Mouse (Mus musculus): Measurements from ENCODE around the gene Katnbl1. TPM values are rescaled to one million over a fixed set of nuclear protein-coding genes. Genes with fewer than 3 reads are reported as not detected.
"Not testable (repeated sequence)": the region's sequence is repeated elsewhere in the genome, so short reads cannot be mapped to it uniquely, and the experiment has no call there.

Katnbl1 gene
- polyA plus RNA-seq, 1 experiment, result 0.27 TPM

DNA sequence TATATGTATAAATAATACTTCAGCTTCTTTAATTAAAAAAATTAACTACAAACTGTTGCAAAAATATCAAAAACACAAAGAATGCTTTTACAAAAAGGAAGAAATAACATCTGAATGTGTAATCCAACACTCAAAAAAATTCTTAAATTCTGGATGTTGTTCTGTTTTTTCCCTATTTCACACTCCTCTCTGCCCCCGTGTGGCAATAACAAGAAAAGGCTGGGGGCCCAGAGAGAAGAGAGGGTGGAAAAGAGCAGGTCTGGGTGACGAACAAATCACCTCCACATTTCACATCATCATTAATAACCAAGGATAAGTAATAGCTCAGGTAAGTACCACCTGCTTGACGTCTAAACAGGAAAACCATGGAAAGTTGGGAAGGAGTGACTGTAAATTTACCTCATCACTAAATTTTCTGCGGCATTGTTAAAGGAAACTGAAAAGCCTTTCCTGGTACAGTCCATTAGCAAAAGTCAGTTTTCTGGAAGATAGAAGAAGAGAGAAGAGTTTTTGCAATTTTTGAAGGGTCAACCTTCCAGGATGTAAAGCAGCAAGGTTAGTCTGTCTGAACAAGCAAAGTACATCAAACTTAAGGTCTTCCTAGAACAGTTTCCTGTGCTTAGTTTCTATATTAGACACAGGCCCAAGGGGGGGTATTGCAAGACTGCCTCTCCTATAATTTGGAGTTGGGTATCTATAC, 70.7 kb downstream of the Katnbl1 start:
- no peak overlapping the region for H3K27ac ChIP-seq (ENCODE audit: insufficient read depth, low read depth, low read length)
- H3K27me3 ChIP-seq (ENCODE audit: control insufficient read depth, insufficient read depth, low read length), result no peaks in the 10 kb centered on the region
- TF ChIP-seq POLR2A (IDR thresholded peaks at IDR 0.05; ENCODE audit: low read depth, low read length) (no peak), CTCF (IDR thresholded peaks at IDR 0.05; ENCODE audit: extremely low read depth, insufficient read length, insufficient replicate concordance, low read depth, low read length) (peak; percentile 29; the same call in 1 of the 2 replicates)
- no peaks in the 10 kb centered on the region for H3K36me3 ChIP-seq (ENCODE audit: control insufficient read depth, insufficient read depth, low read length)
- H3K4me3 ChIP-seq (ENCODE audit: low read depth, low read length), result no peak overlapping the region
- 31% methylated on average over 4 of the region's 4 CpGs for WGBS
- H3K4me1 ChIP-seq (ENCODE audit: control insufficient read depth, insufficient read depth, insufficient read length, low read length), result no peaks in the 10 kb centered on the region

DNA sequence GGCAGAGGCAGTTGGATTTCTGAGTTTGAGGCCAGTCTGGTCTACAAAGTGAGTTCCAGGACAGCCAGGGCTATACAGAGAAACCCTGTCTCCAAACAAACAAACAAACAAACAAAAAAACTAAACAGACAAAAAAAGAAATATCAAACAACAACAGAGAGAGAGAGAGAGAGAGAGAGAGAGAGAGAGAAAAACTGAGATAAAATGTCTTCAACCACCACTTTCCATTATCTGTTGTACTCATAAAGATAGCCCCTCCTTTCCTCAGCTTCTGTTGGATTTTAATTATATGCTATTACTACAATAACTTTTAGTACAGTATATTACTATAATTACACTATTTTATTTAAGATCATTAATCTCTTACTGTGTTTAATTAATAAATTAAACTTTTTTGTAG, 73.5 kb downstream of the Katnbl1 start:
- not testable (repeated sequence) for H3K36me3 ChIP-seq (ENCODE audit: control insufficient read depth, insufficient read depth, low read length); H3K27ac ChIP-seq (ENCODE audit: insufficient read depth, low read depth, low read length); H3K27me3 ChIP-seq (ENCODE audit: control insufficient read depth, insufficient read depth, low read length); H3K4me1 ChIP-seq (ENCODE audit: control insufficient read depth, insufficient read depth, insufficient read length, low read length); H3K4me3 ChIP-seq (ENCODE audit: low read depth, low read length)

DNA sequence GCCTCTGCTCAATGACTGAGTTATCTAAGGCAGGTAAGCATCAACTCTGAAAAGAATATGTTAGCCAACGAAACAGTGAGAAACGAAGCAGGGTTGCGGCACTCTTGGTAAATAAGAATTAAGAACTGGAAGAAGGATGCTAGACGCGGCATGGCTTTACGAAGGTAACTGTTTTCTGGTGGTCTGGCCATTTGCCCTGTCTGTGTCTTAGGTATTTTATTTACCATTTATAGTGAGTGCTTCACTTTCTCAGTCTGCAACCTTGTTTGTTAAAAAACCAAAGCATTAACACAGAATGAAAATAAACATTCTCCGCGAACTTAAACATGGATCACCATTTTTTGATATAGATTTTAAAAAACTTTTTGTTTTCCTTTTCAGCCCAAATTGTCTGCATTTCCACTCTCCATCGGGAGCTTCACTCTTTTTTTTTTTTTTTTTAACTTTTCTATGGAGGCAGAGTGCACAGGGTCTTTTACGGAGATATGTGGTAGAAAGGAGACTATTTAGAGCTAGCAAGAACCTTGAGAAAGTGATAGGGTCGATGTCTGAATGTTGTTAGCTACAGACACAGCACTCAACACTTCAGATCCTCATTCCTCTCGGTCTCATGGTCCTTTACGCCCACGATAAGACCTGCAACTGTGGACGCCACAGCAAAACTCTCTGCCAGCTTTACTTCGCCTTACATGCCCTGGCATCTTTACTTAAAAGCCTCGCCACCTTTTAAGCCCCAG, 75.3 kb downstream of the Katnbl1 start:
- WGBS, result 29% methylated on average over 17 of the region's 17 CpGs
- no peak for TF ChIP-seq POLR2A (IDR thresholded peaks at IDR 0.05; ENCODE audit: low read depth, low read length)
- TF ChIP-seq CTCF (IDR thresholded peaks at IDR 0.05; ENCODE audit: extremely low read depth, insufficient read length, insufficient replicate concordance, low read depth, low read length), result no peak
- Histone ChIP-seq H3K4me1 (ENCODE audit: control insufficient read depth, insufficient read depth, insufficient read length, low read length) (no peaks in the 10 kb centered on the region), H3K27ac (ENCODE audit: insufficient read depth, low read depth, low read length) (peak overlapping the region; percentile 45), H3K27me3 (ENCODE audit: control insufficient read depth, insufficient read depth, low read length) (no peaks in the 10 kb centered on the region), H3K4me3 (ENCODE audit: low read depth, low read length) (peak overlapping the region; percentile 97), H3K36me3 (ENCODE audit: control insufficient read depth, insufficient read depth, low read length) (no peaks in the 10 kb centered on the region)

DNA sequence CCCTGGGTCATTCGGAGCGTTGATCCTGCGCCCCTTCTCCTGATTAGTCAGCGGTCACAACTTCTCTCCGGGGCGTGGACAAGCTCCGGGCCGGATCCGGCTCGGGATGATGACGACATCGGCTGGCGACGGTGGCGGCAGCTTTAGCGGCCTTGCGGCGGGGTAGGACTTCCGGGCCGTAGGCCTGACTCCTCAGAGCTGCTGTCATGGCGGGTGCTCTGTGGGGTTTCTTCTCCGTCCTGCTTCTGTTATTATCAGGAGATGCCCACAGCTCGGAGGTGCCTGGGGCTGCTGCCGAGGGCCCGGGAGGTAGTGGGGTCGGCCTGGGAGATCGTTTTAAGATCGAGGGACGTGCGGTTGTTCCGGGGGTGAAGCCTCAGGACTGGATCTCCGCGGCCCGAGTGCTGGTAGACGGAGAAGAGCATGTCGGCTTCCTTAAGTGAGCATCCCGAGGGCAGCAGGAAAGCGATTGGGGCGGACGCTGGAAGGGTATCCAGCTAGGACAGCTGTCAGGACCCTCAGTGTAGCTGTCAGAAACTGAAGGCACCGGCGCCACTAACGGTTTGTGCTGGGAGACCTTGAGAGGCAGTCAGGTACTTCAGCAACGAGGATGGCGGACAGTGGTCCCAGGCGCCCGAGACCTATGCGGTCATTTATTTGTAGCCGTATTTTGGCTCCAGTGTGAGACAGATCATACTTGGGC, 76.0 kb downstream of the Katnbl1 start, which contains the start of gene Emc7:
Emc7 (plus strand) TSS at position 136 of the 703 bp plus-strand sequence.
- H3K4me1 ChIP-seq (ENCODE audit: control insufficient read depth, insufficient read depth, insufficient read length, low read length), result no peaks in the 10 kb centered on the region
- H3K27ac ChIP-seq (ENCODE audit: insufficient read depth, low read depth, low read length), result peak within 1 kb of the TSS; percentile 45
- H3K36me3 ChIP-seq (ENCODE audit: control insufficient read depth, insufficient read depth, low read length), result peaks cover 2% of the 10 kb centered on the region; the same call in 1 of the 2 replicates
- peak within 1 kb of the TSS; percentile 97 for H3K4me3 ChIP-seq (ENCODE audit: low read depth, low read length)
- WGBS, result under 1% methylated on average over 49 of the region's 49 CpGs
- H3K27me3 ChIP-seq (ENCODE audit: control insufficient read depth, insufficient read depth, low read length), result no peaks in the 10 kb centered on the region
- TF ChIP-seq POLR2A (IDR thresholded peaks at IDR 0.05; ENCODE audit: low read depth, low read length) (peak; percentile 92), CTCF (IDR thresholded peaks at IDR 0.05; ENCODE audit: extremely low read depth, insufficient read length, insufficient replicate concordance, low read depth, low read length) (no peak)

DNA sequence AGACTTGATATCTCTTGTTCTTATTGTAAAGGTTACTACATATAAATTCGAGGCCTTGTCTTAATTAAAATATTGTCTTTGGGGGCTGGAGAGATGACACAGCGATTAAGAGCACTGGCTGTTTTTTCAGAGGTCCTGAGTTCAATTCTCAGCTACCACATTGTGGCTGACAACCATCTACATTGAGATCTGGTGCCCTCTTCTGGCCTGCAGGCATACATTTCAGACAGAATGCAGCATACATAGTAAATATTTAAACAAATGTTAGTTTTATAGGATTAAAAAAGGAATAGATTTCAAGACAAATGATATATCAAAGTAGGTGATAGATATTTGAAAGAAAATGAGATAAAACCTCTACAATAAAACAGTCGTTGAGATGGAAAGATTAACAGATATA, 81.5 kb downstream of the Katnbl1 start:
- Histone ChIP-seq H3K36me3 (ENCODE audit: control insufficient read depth, insufficient read depth, low read length) (peaks cover 23% of the 10 kb centered on the region), H3K4me3 (ENCODE audit: low read depth, low read length) (no peak overlapping the region), H3K27me3 (ENCODE audit: control insufficient read depth, insufficient read depth, low read length) (no peaks in the 10 kb centered on the region), H3K4me1 (ENCODE audit: control insufficient read depth, insufficient read depth, insufficient read length, low read length) (no peaks in the 10 kb centered on the region), H3K27ac (ENCODE audit: insufficient read depth, low read depth, low read length) (no peak overlapping the region)
- 90% methylated on average over 3 of the region's 3 CpGs for WGBS
- no peak for TF ChIP-seq CTCF (IDR thresholded peaks at IDR 0.05; ENCODE audit: extremely low read depth, insufficient read length, insufficient replicate concordance, low read depth, low read length)
- no peak for TF ChIP-seq POLR2A (IDR thresholded peaks at IDR 0.05; ENCODE audit: low read depth, low read length)

Other genes starting within 250 kb of the Katnbl1 start
- gene Olfr1316, start 244.2 kb upstream of the Katnbl1 start, polyA plus RNA-seq (2012; rRNA removed), result not detected in 2 replicates
- gene Olfr1317, start 238.9 kb upstream of the Katnbl1 start, polyA plus RNA-seq (2012; rRNA removed), result not detected in 2 replicates
- not detected in 2 replicates for gene Olfr1318, start 225.0 kb upstream of the Katnbl1 start, polyA plus RNA-seq (2012; rRNA removed)
- gene Lpcat4, start 139.7 kb upstream of the Katnbl1 start, polyA plus RNA-seq (2012; rRNA removed), result 28.5 and 38.7 TPM in 2 replicates
- not detected in 2 replicates for gene Nutm1, start 119.9 kb upstream of the Katnbl1 start, polyA plus RNA-seq (2012; rRNA removed)
- 19.4 and 20.3 TPM in 2 replicates for gene Nop10, start 117.3 kb upstream of the Katnbl1 start, polyA plus RNA-seq (2012; rRNA removed)
- gene Slc12a6, start 113.4 kb upstream of the Katnbl1 start, polyA plus RNA-seq (2012; rRNA removed), result 7.6 and 17.6 TPM in 2 replicates
- gene Gm21985, start 112.9 kb upstream of the Katnbl1 start, polyA plus RNA-seq (2012; rRNA removed), result not detected in 2 replicates
- 47.2 and 61.4 TPM in 2 replicates for gene Emc4, start 11.2 kb upstream of the Katnbl1 start, polyA plus RNA-seq (2012; rRNA removed)
- gene Emc7, start 75.8 kb downstream of the Katnbl1 start, polyA plus RNA-seq (2012; rRNA removed), result 2.0 and 2.7 TPM in 2 replicates
- gene Chrm5, start 101.6 kb downstream of the Katnbl1 start, polyA plus RNA-seq (2012; rRNA removed), result not detected in 2 replicates
- 1.5 and 2.2 TPM in 2 replicates for gene Aven, start 113.8 kb downstream of the Katnbl1 start, polyA plus RNA-seq (2012; rRNA removed)

All from small intestine, adult 2 months (tissue).